Mouse (Mus musculus) layer of hippocampus, adult 2 months (tissue): Measurements from ENCODE around the gene Rnf227. TPM values are rescaled to one million over a fixed set of nuclear protein-coding genes. Genes with fewer than 3 reads are reported as not detected.

ENCODE experiments used
- DNase-seq, 2 experiments: peaks; one replicate each; pipeline ENCODE4 v3.0.0; 2022; ENCODE audit warnings: low spot score in 2 of 2
- H3K27ac ChIP-seq: fragments of 200-600 bp; 2 replicates; pipeline ENCODE4 v1.8.1; 2022
- H3K4me3 ChIP-seq: fragments of 200-600 bp; 2 replicates; pipeline ENCODE4 v1.8.1; 2022; ENCODE audit warnings: mild to moderate bottlenecking
- CTCF ChIP-seq: fragments of 200-600 bp; conservative IDR thresholded peaks from 2 replicates; pipeline ENCODE4 v1.8.1; 2022; ENCODE audit warnings: antibody characterized with exemption, mild to moderate bottlenecking, moderate library complexity
- total RNA-seq, 2 experiments: library from RNA; stranded (reverse); gene quantifications; 2 replicates each; pipeline ENCODE4 v1.2.3; 2021

The Rnf227 gene
- total RNA-seq, 2 experiments from 2014 or later = 110 to 117 TPM

GRCm38 (mm10) chr11:69334796-69335195, 5.5 kb upstream of the Rnf227 start:
- no peak overlapping the region for H3K4me3 ChIP-seq
- no peak overlapping the region for H3K27ac ChIP-seq
- no peak for TF ChIP-seq CTCF
- DNase-seq = no peak

DNA sequence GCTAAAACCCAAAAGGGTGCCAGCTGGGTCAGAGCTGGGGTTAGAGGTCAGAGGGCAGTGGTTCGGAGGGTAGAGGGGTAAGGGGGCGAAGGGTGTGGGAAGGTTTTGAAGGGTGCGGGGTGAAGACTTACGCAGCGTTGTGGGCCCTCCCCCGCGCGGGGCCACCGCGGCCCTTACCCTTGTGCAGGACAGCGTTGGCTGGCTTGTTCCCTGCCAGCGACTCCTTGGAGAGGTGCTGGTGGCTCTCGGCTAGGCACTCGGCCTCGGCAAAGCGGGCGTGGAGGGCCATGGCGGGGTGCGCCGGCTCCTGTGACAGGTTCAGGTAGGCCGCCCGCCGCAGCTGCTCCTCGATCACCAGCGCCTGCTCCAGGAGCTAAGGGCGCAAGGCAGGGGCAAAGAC, 6.2 kb downstream of the Rnf227 start:
- TF ChIP-seq CTCF = no peak
- DNase-seq = no peak
- Histone ChIP-seq H3K27ac (no peak overlapping the region), H3K4me3 (no peak overlapping the region)

- DNase-seq = no peak
- no peak overlapping the region for H3K4me3 ChIP-seq
- no peak overlapping the region for H3K27ac ChIP-seq
- TF ChIP-seq CTCF = no peak
These were observed 16.3 kb downstream of the Rnf227 start for GRCm38 (mm10) chr11:69356544-69356943.

GRCm38 (mm10) chr11:69357690-69358089, 17.4 kb downstream of the Rnf227 start:
- TF ChIP-seq CTCF = no peak
- Histone ChIP-seq H3K4me3 (no peak overlapping the region), H3K27ac (no peak overlapping the region)
- DNase-seq = no peak

DNA sequence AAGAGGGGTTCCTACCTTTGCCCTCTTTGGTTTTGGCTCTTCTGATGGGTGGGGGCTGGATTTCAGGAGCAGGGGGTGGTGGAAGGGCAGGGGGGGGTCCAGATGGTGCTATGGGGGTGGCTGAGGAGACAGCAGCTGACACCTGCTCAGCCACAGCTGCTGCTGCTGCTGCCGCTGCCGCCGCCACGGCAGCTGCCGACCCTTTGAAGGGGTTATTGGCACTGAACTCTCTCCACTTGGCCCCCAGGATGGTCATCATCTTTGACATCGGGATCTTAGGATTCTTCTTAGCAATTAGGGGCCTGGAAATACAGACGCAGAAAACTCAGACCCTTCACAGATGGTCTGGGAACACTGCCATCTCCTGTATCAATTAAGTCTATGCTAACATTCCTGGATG, 21.8 kb downstream of the Rnf227 start:
- no peak for TF ChIP-seq CTCF
- DNase-seq = no peak
- no peak overlapping the region for H3K27ac ChIP-seq
- no peak overlapping the region for H3K4me3 ChIP-seq

DNA sequence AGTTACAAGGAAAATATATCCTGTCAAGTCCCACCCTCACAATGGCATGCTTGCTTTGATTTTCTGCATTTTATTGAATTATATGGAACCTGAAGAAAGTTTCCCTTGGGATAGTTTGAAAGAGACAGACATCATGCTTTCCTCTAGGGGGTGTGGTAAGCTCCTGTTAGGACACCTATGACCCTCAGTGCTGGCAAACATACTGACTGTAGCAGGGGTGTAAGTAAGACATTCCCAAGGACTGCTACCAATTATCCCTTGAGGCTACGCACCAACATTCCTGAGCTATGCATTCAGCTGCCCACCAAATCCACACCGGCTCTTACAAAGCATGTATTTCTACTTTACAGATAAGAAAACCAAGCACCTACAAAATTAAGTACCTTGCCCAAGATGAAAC, 22.2 kb downstream of the Rnf227 start:
- DNase-seq = no peak
- H3K27ac ChIP-seq = no peak overlapping the region
- H3K4me3 ChIP-seq = no peak overlapping the region
- TF ChIP-seq CTCF = peak; percentile 32

DNA sequence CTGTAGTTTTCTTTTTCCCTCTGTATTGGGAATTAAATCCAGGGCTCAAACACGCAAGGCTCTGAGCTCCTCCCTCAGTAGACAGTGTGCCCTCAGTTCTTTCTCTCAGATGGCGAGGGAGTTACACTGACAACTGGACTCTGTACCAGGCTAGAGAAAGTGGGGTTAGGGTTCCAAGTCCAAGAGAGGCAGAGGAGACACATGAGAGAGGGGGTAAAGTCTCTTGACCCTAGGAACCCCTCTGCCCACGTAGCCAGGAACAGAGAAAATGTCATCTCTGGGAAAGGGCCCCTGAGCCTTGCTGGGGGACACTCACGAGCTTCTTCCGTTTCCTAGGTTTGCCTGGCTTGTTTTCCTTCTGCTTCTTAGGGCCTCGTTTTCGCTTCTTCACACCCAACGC, 24.1 kb downstream of the Rnf227 start:
- DNase-seq = no peak
- TF ChIP-seq CTCF = no peak
- H3K4me3 ChIP-seq = peak overlapping the region; percentile 1; the same call in 1 of the 2 replicates
- H3K27ac ChIP-seq = peak overlapping the region; percentile 99

GRCm38 (mm10) chr11:69364910-69365309, 24.6 kb downstream of the Rnf227 start:
- peak; percentile 87 to 91 for DNase-seq
- no peak; the same call in none of the 2 replicates for TF ChIP-seq CTCF
- H3K27ac ChIP-seq = peak overlapping the region; percentile 99
- H3K4me3 ChIP-seq = peak overlapping the region; percentile 25

- DNase-seq = no peak
- peak overlapping the region; percentile 99 for H3K27ac ChIP-seq
- no peak for TF ChIP-seq CTCF
- peak overlapping the region; percentile 87 for H3K4me3 ChIP-seq
These were observed 25.5 kb downstream of the Rnf227 start for GRCm38 (mm10) chr11:69365722-69366121.

DNA sequence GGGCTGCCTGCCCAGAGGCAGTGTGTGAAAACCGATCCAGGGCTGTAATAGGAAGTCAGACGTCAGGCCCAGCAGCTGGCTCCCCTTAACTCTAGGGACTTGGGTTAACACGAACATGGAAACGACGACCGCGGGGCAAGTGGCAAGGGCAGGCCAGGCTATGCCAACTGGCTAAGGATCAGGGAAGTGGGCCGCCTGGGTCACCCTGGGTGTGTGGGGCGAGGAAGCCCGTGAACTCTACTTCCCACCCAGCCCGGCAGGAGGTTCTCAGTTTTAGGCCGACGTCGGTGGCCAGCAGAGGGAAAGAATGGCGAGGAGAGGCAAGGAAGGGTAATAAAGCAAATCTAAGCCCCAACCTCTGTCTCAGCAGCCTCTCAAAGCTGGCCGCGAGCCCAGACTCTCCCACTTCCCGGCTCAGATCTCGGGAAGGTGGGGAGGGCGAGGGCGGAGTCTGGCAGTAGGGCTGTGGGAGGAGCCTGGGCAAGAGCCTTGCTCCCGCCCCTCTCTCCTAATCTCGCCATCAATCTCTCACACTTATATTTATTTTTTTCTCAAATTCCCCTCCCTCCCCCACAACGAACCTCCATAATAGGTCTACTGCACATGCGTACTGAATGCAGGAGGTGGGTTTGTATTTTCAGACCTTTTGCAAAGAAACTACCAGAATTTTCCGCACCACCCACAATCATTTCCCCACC, 26.0 kb downstream of the Rnf227 start:
- Histone ChIP-seq H3K27ac (peak overlapping the region; percentile 99), H3K4me3 (peak overlapping the region; percentile 87)
- peak; percentile 95 to 97 for DNase-seq
- peak; percentile 53 for TF ChIP-seq CTCF

DNA sequence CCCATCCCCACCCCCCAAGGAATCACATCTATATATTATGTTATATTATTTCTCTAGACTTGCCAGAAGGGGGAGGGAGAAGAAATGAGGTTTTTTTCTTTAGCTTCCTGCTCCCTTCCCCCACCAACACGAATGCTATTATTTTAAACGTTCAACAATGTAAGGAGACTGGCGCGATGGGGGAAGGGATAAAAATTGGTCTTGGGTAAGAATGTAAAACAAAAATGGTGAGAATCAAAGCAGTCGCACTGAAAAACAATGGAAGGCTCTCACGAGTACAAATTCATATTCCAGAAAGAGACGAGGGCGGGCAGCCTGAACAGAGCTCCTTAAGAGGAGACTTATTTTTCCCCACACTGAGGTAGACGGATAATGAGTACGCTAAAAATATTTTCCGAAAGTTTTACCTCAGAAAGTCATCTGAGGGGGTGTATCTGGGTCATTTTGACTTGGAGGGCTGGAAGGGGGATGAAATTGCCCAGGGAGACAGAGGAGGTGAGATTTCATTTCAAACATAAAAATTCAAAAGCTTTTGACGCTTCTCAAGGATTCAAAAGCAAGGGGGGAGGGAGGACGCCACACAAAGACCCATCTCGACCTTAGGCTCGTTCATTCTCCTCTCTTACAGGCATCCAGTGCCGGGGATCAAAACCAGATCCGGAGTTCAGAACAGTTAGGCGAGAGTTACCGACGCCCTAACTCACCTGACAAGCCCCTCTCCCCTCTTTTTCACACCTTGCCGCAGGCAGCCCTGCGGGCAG, 26.8 kb downstream of the Rnf227 start:
- Histone ChIP-seq H3K27ac (peak overlapping the region; percentile 99), H3K4me3 (peak overlapping the region; percentile 87)
- DNase-seq = no peak
- no peak for TF ChIP-seq CTCF

GRCm38 (mm10) chr11:69367616-69368355, 27.5 kb downstream of the Rnf227 start:
- 0 out of 2 replicates have a peak, but pooled peaks have one; percentile 5 for TF ChIP-seq CTCF
- Histone ChIP-seq H3K27ac (peak overlapping the region; percentile 99), H3K4me3 (peak overlapping the region; percentile 87)
- DNase-seq = no peak
